17 mouse cellular contexts compared by ENCODE assay signal in the genomic region with DNA sequence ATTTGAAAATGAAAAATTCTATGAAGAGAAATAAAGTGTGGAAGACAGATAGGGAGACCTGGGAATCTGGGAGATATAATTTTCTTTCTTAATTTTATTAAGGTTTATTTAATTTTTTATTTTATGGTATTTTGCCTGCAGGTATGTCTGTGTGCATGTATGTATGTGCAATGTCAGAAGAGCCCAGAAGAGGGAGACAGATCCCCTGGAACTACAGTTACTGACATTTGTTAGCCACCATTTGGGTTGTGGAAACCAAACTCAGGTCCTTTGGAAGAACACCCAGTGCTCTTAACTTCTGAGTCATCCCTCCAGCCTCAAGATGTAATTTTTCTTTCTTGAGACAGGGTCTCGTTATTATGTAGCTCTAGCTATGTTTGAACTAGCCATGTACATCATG. TPM values are rescaled to one million over a fixed set of nuclear protein-coding genes. Genes with fewer than 3 reads are reported as not detected.
DNase-seq lines count a peak whose midpoint lies in the region; ATAC-seq and TF ChIP-seq lines count a peak whose summit lies in the region.
"Had no signal": no experiment of that assay in that cellular context is flagged by ENCODE, and none has a peak within 500 bp of the region (broad histone marks: within the 10 kb centered on the region; RNA-seq: fewer than 3 reads in every experiment).

No protein-coding gene starts in this region.

- no peaks in the 10 kb centered on the region for H3K4me1 ChIP-seq in intestine, postnatal 0 days (replicated peaks; ENCODE audit: control insufficient read depth, insufficient read depth, low read length)
- no peaks in the 10 kb centered on the region for H3K4me1 ChIP-seq in intestine, embryonic 16.5 days (ENCODE audit: control insufficient read depth, insufficient read depth, low read length)
- peaks cover 27% of the 10 kb centered on the region for H3K4me1 ChIP-seq in E14TG2a.4 (replicated peaks; ENCODE audit: low read depth, low read length)
- H3K4me1 ChIP-seq: embryonic facial prominence, embryonic 12.5 days had no signal

- H3K4me2 ChIP-seq in intestine, postnatal 0 days (replicated peaks; ENCODE audit: low read depth), result no peak overlapping the region
- H3K4me2 ChIP-seq in intestine, embryonic 16.5 days (ENCODE audit: low read depth, low read length), result no peak overlapping the region
- H3K4me2 ChIP-seq: embryonic facial prominence, embryonic 12.5 days; limb, embryonic 12.5 days; lung, embryonic 15.5 days had no signal

- peak; percentile 59 for TF ChIP-seq CTCF in intestine, postnatal 0 days (IDR thresholded peaks at IDR 0.05; ENCODE audit: low read depth)
- peak; percentile 65 for TF ChIP-seq CTCF in E14TG2a.4 (conservative IDR thresholded peaks at IDR 0.05; ENCODE audit: low read length)

- H3K4me3 ChIP-seq in intestine, postnatal 0 days (ENCODE audit: low read depth, low read length), result no peak overlapping the region
- H3K4me3 ChIP-seq in intestine, embryonic 16.5 days (ENCODE audit: low read length), result no peak overlapping the region
- H3K4me3 ChIP-seq in E14TG2a.4 (replicated peaks; ENCODE audit: low read length), result no peak overlapping the region
- H3K4me3 ChIP-seq: embryonic facial prominence, embryonic 12.5 days; limb, embryonic 12.5 days; lung, embryonic 15.5 days; midbrain, embryonic 10.5 days had no signal

- WGBS in intestine, postnatal 0 days, result 89% methylated on average over 1 of the region's 1 CpGs
- WGBS in intestine, embryonic 16.5 days, result 92% methylated on average over 1 of the region's 1 CpGs

- peak; percentile 32 for DNase-seq in 416B (ENCODE audit: low read depth)
- peak; percentile 39 for DNase-seq in induced T-regulatory cell, adult 2 months (ENCODE audit: low read depth)
- no peak for DNase-seq in ovary, postnatal 10 days (ENCODE audit: low spot score)
- no peak for DNase-seq in spleen, postnatal 4 days (ENCODE audit: low spot score in 2 of 2)
- DNase-seq: cerebellum, adult 9-10 months; heart, adult 18-20 months; kidney, postnatal 10 days; right cerebral cortex, postnatal 4 days had no signal

- H3K9ac ChIP-seq in intestine, postnatal 0 days (ENCODE audit: low read depth, low read length), result no peak overlapping the region
- H3K9ac ChIP-seq in intestine, embryonic 16.5 days (ENCODE audit: low read depth, low read length), result no peak overlapping the region
- H3K9ac ChIP-seq: embryonic facial prominence, embryonic 12.5 days; limb, embryonic 12.5 days; lung, embryonic 15.5 days had no signal

- no peak for ATAC-seq in intestine, postnatal 0 days
- ATAC-seq in intestine, embryonic 16.5 days, result no peak
- ATAC-seq: inflammation-experienced regulatory T-cells, adult 6 months had no signal

- H3K9me3 ChIP-seq in intestine, postnatal 0 days (ENCODE audit: control insufficient read depth), result 0 out of 2 replicates have a peak, but pooled peaks cover 3% of the 10 kb centered on the region
- no peaks in the 10 kb centered on the region for H3K9me3 ChIP-seq in intestine, embryonic 16.5 days (ENCODE audit: control insufficient read depth, low read length)
- no peaks in the 10 kb centered on the region for H3K9me3 ChIP-seq in E14TG2a.4 (ENCODE audit: low read length)
- H3K9me3 ChIP-seq: embryonic facial prominence, embryonic 12.5 days; lung, embryonic 15.5 days; midbrain, embryonic 10.5 days had no signal

- H3K27me3 ChIP-seq in intestine, postnatal 0 days (replicated peaks; ENCODE audit: control insufficient read depth, insufficient read depth, low read length), result peaks cover 36% of the 10 kb centered on the region
- peaks cover 25% of the 10 kb centered on the region for H3K27me3 ChIP-seq in intestine, embryonic 16.5 days (replicated peaks; ENCODE audit: control insufficient read depth, insufficient read depth, low read length)
- peaks cover 50% of the 10 kb centered on the region for H3K27me3 ChIP-seq in E14TG2a.4 (ENCODE audit: insufficient read depth, low read length)

- no peak overlapping the region for H3K27ac ChIP-seq in intestine, postnatal 0 days (ENCODE audit: low read depth, low read length)
- no peak overlapping the region for H3K27ac ChIP-seq in intestine, embryonic 16.5 days (ENCODE audit: low read length)
- H3K27ac ChIP-seq: embryonic facial prominence, embryonic 12.5 days; limb, embryonic 12.5 days; lung, embryonic 15.5 days; midbrain, embryonic 10.5 days had no signal

- no peaks in the 10 kb centered on the region for H3K36me3 ChIP-seq in intestine, postnatal 0 days (ENCODE audit: control insufficient read depth, insufficient read depth)
- no peaks in the 10 kb centered on the region for H3K36me3 ChIP-seq in intestine, embryonic 16.5 days (ENCODE audit: control insufficient read depth, insufficient read depth, low read length)
- no peaks in the 10 kb centered on the region for H3K36me3 ChIP-seq in E14TG2a.4 (ENCODE audit: insufficient read depth, low read length)
- H3K36me3 ChIP-seq: embryonic facial prominence, embryonic 12.5 days; limb, embryonic 12.5 days; lung, embryonic 15.5 days; midbrain, embryonic 10.5 days had no signal

RNA-seq across cellular contexts. Expression of gene Sox21, which starts 15.9 kb away (rescaled TPM):
- polyA plus RNA-seq in intestine, postnatal 0 days (2015; fragmentation: Nextera tagmentation; extraction: Ambion mirVana), result 0.07 and 0.13 TPM in 2 replicates
- polyA plus RNA-seq in intestine, embryonic 16.5 days (2015; fragmentation: Nextera tagmentation; extraction: Ambion mirVana), result not detected in 2 replicates
- polyA plus RNA-seq: inflammation-experienced regulatory T-cells, adult 6 months had no signal

RNA-seq across cellular contexts. Expression of gene Gm9376, which starts 45.9 kb away (rescaled TPM):
- polyA plus RNA-seq in intestine, postnatal 0 days (2015; fragmentation: Nextera tagmentation; extraction: Ambion mirVana), result not detected in 2 replicates
- not detected in 2 replicates for polyA plus RNA-seq in intestine, embryonic 16.5 days (2015; fragmentation: Nextera tagmentation; extraction: Ambion mirVana)
- polyA plus RNA-seq: embryonic facial prominence, embryonic 12.5 days; inflammation-experienced regulatory T-cells, adult 6 months; limb, embryonic 12.5 days; lung, embryonic 15.5 days; midbrain, embryonic 10.5 days; thymus, postnatal 0 days had no signal

Comparison
In these comparisons a context has a peak if more than half of its experiments do, and no peak if none do; other contexts are left out.
1. DNase-seq: peak in 416B (single experiment) and induced T-regulatory cell, adult 2 months (single experiment); none in ovary, postnatal 10 days (single experiment) and spleen, postnatal 4 days (0 of 2).